In genomic region chr13:35189028-35189711, GRCm38 (mm10) we compare ENCODE assay signal across 9 mouse cellular contexts.
DNase-seq lines count a peak whose midpoint lies in the region; ATAC-seq lines count a peak whose summit lies in the region.
"Had no signal": no experiment of that assay in that cellular context is flagged by ENCODE, and none has a peak within 500 bp of the region (broad histone marks: within the 10 kb centered on the region; RNA-seq: fewer than 3 reads in every experiment).

No protein-coding gene starts in this region.

- peak overlapping the region; percentile 41 for H3K27ac ChIP-seq in embryonic facial prominence, embryonic 10.5 days (replicated peaks)
- no peak overlapping the region for H3K27ac ChIP-seq in heart, embryonic 11.5 days (ENCODE audit: low read depth, low read length)
- H3K27ac ChIP-seq in liver, embryonic 11.5 days (ENCODE audit: low read depth, low read length), result no peak overlapping the region; the same call in 1 of the 2 replicates
- peak overlapping the region; percentile 55; the same call in 1 of the 2 replicates for H3K27ac ChIP-seq in stomach, embryonic 14.5 days (ENCODE audit: low read length)

- H3K4me1 ChIP-seq in embryonic facial prominence, embryonic 10.5 days, result peaks cover 27% of the 10 kb centered on the region
- no peaks in the 10 kb centered on the region for H3K4me1 ChIP-seq in heart, embryonic 11.5 days (ENCODE audit: control insufficient read depth, insufficient read depth, low read length)
- no peaks in the 10 kb centered on the region for H3K4me1 ChIP-seq in liver, embryonic 11.5 days (replicated peaks; ENCODE audit: control insufficient read depth, insufficient read depth, low read length)
- peaks cover 8% of the 10 kb centered on the region; the same call in 1 of the 2 replicates for H3K4me1 ChIP-seq in stomach, embryonic 14.5 days (ENCODE audit: control insufficient read depth, insufficient read depth, low read length)

- H3K27me3 ChIP-seq in embryonic facial prominence, embryonic 10.5 days (replicated peaks; ENCODE audit: low read depth, poor library complexity, severe bottlenecking), result no peaks in the 10 kb centered on the region
- H3K27me3 ChIP-seq in heart, embryonic 11.5 days (ENCODE audit: control insufficient read depth, insufficient read depth, low read length), result no peaks in the 10 kb centered on the region
- no peaks in the 10 kb centered on the region for H3K27me3 ChIP-seq in liver, embryonic 11.5 days (replicated peaks; ENCODE audit: control insufficient read depth, insufficient read depth, low read length)
- H3K27me3 ChIP-seq in stomach, embryonic 14.5 days (ENCODE audit: control insufficient read depth, insufficient read depth, low read length), result no peaks in the 10 kb centered on the region

- no peak overlapping the region for H3K9ac ChIP-seq in heart, embryonic 11.5 days (ENCODE audit: low read depth, low read length)
- H3K9ac ChIP-seq in liver, embryonic 11.5 days (ENCODE audit: low read depth, low read length), result no peak overlapping the region
- no peak overlapping the region for H3K9ac ChIP-seq in stomach, embryonic 14.5 days (replicated peaks; ENCODE audit: low read depth, low read length)

- H3K36me3 ChIP-seq in embryonic facial prominence, embryonic 10.5 days (replicated peaks), result no peaks in the 10 kb centered on the region
- H3K36me3 ChIP-seq in heart, embryonic 11.5 days (ENCODE audit: control insufficient read depth, insufficient read depth, low read length), result no peaks in the 10 kb centered on the region
- no peaks in the 10 kb centered on the region for H3K36me3 ChIP-seq in liver, embryonic 11.5 days (ENCODE audit: control insufficient read depth, insufficient read depth, low read length)
- no peaks in the 10 kb centered on the region for H3K36me3 ChIP-seq in stomach, embryonic 14.5 days (ENCODE audit: control insufficient read depth, insufficient read depth, low read length)

- no peaks in the 10 kb centered on the region for H3K9me3 ChIP-seq in embryonic facial prominence, embryonic 10.5 days
- H3K9me3 ChIP-seq in heart, embryonic 11.5 days (replicated peaks; ENCODE audit: control insufficient read depth, low read length), result no peaks in the 10 kb centered on the region
- no peaks in the 10 kb centered on the region for H3K9me3 ChIP-seq in liver, embryonic 11.5 days (ENCODE audit: control insufficient read depth, low read length)
- H3K9me3 ChIP-seq in stomach, embryonic 14.5 days (ENCODE audit: control insufficient read depth, low read depth, low read length), result no peaks in the 10 kb centered on the region

- H3K4me3 ChIP-seq in embryonic facial prominence, embryonic 10.5 days, result 0 out of 2 replicates have a peak overlapping the region, but pooled peaks have one; percentile 4
- no peak overlapping the region for H3K4me3 ChIP-seq in heart, embryonic 11.5 days (ENCODE audit: low read depth, low read length)
- no peak overlapping the region for H3K4me3 ChIP-seq in liver, embryonic 11.5 days (ENCODE audit: low read depth, low read length)
- H3K4me3 ChIP-seq in stomach, embryonic 14.5 days (ENCODE audit: low read depth, low read length), result no peak overlapping the region
- H3K4me3 ChIP-seq: erythroblast, embryonic 14.5 days had no signal

- H3K4me2 ChIP-seq in heart, embryonic 11.5 days, result no peak overlapping the region
- no peak overlapping the region for H3K4me2 ChIP-seq in liver, embryonic 11.5 days
- no peak overlapping the region for H3K4me2 ChIP-seq in stomach, embryonic 14.5 days (replicated peaks; ENCODE audit: low read depth, low read length)

- peak; percentile 54 to 76 for DNase-seq in adrenal gland, adult (ENCODE audit: inconsistent age in 2 of 2, low spot score in 1 of 2)
- peak; percentile 69 for DNase-seq in embryonic facial prominence, embryonic 10.5 days (ENCODE audit: low spot score)
- DNase-seq in kidney, adult 9 months, result peak; percentile 67
- DNase-seq in liver, embryonic 11.5 days (ENCODE audit: low spot score), result peak; percentile 43
- DNase-seq in cerebellum, adult 8-10 months, result no peak

- ATAC-seq in heart, embryonic 11.5 days (replicated peaks; ENCODE audit: insufficient number of reproducible peaks, low FRiP score, low TSS enrichment), result peak; percentile 26; the same call in 1 of the 2 replicates
- peak; percentile 43 for ATAC-seq in liver, embryonic 11.5 days (replicated peaks; ENCODE audit: low FRiP score)
- ATAC-seq in monocyte, adult 5-6 weeks (replicated peaks; ENCODE audit: insufficient number of reproducible peaks, low FRiP score, low TSS enrichment, poor library complexity, severe bottlenecking), result peak; percentile 92
- peak; percentile 77 for ATAC-seq in stomach, embryonic 14.5 days (ENCODE audit: insufficient number of reproducible peaks, insufficient read depth, low FRiP score, low read depth)

- WGBS in embryonic facial prominence, embryonic 10.5 days, result 24% methylated on average over 16 of the region's 16 CpGs
- 43% methylated on average over 16 of the region's 16 CpGs for WGBS in heart, embryonic 11.5 days (ENCODE audit: insufficient replicate concordance)
- WGBS in liver, embryonic 11.5 days, result 32% methylated on average over 16 of the region's 16 CpGs
- 19% methylated on average over 16 of the region's 16 CpGs for whole genome bisulfite sequencing in stomach, embryonic 14.5 days

Comparison
In these comparisons a context has a peak if more than half of its experiments do, and no peak if none do; other contexts are left out.
1. H3K27ac ChIP-seq: peak in embryonic facial prominence, embryonic 10.5 days (single experiment) and stomach, embryonic 14.5 days (single experiment); none in heart, embryonic 11.5 days (single experiment) and liver, embryonic 11.5 days (single experiment).
2. ATAC-seq: peak in every context shown above with its lines; median percentile 92 in monocyte, adult 5-6 weeks; 77 in stomach, embryonic 14.5 days; 43 in liver, embryonic 11.5 days; 26 in heart, embryonic 11.5 days.